Mouse (Mus musculus) hindbrain, embryonic 14.5 days (tissue): ENCODE results near the gene Spc24. TPM values are rescaled to one million over a fixed set of nuclear protein-coding genes. Genes with fewer than 3 reads are reported as not detected.

Experiments
- ATAC-seq: fragments of 200-750 bp; cut with Nextera tagmentation; 2 replicates; pipeline ENCODE4 v1.8.0; 2017; ENCODE audit warnings: moderate number of reproducible peaks, mild to moderate bottlenecking, moderate TSS enrichment, moderate library complexity; ENCODE audit not compliant: low FRiP score
- DNase-seq: peaks from one replicate; pipeline ENCODE4 v3.0.0-alpha.2; 2015; ENCODE audit warnings: low spot score
- H3K27ac ChIP-seq: fragments of 300-500 bp; sonication (generic); 2 replicates; pipeline ENCODE4 v1.5.1; 2014; ENCODE audit warnings: mild to moderate bottlenecking, moderate library complexity
- H3K27me3 ChIP-seq: fragments of 300-500 bp; sonication (generic); 2 replicates; pipeline ENCODE4 v1.6.1; 2014; ENCODE audit warnings: mild to moderate bottlenecking, low read length, mixed read lengths; ENCODE audit not compliant: control insufficient read depth, insufficient read depth
- H3K36me3 ChIP-seq: fragments of 300-500 bp; sonication (generic); replicated peaks from 2 replicates; pipeline ENCODE4 v1.6.1; 2014; ENCODE audit not compliant: control insufficient read depth, insufficient read depth
- H3K4me1 ChIP-seq: fragments of 300-500 bp; sonication (generic); replicated peaks from 2 replicates; pipeline ENCODE4 v1.6.1; 2014; ENCODE audit warnings: antibody characterized with exemption, low read length, mixed read lengths; ENCODE audit not compliant: control insufficient read depth, insufficient read depth
- H3K4me2 ChIP-seq: fragments of 300-500 bp; sonication (generic); replicated peaks from 2 replicates; pipeline ENCODE4 v1.6.1; 2014; ENCODE audit warnings: mild to moderate bottlenecking, moderate library complexity
- H3K4me3 ChIP-seq: fragments of 300-500 bp; sonication (generic); replicated peaks from 2 replicates; pipeline ENCODE4 v1.5.1; 2014; ENCODE audit warnings: mild to moderate bottlenecking, low read length
- H3K9ac ChIP-seq: fragments of 300-500 bp; sonication (generic); 2 replicates; pipeline ENCODE4 v1.6.1; 2014
- H3K9me3 ChIP-seq: fragments of 300-500 bp; sonication (generic); 2 replicates; pipeline ENCODE4 v1.6.1; 2016; ENCODE audit warnings: low read length; ENCODE audit not compliant: control insufficient read depth
- WGBS: fragments of 180-500 bp; shearing (Covaris S2); extraction: QIAGEN DNeasy Blood & Tissue Kit; methylation state at CpG from one replicate; pipeline ENCODE4 v1.1.7; 2014; 5-methylcytosine and 5-hydroxymethylcytosine counted together
- polyA plus RNA-seq: library from polyadenylated mRNA; unstranded; fragments of >200 nt; fragmentation: Nextera tagmentation; extraction: Ambion mirVana; gene quantifications from 2 replicates; pipeline ENCODE4 v1.2.1, GENCODE M21; 2014

The Spc24 gene
- polyA plus RNA-seq, 1 experiment from 2014 or later = 18.7 TPM

- ATAC-seq = 0 out of 2 replicates have a peak, but pooled peaks have one; percentile 27
- no peak for DNase-seq
- no peak overlapping the region for H3K9ac ChIP-seq
- H3K27me3 ChIP-seq = no peaks in the 10 kb centered on the region
- no peak overlapping the region for H3K4me3 ChIP-seq
- no peaks in the 10 kb centered on the region for H3K4me1 ChIP-seq
- no peak overlapping the region for H3K27ac ChIP-seq
- 78% methylated on average over 7 of the region's 7 CpGs for WGBS
- H3K36me3 ChIP-seq = peaks cover 92% of the 10 kb centered on the region
- H3K9me3 ChIP-seq = no peaks in the 10 kb centered on the region
- H3K4me2 ChIP-seq = no peak overlapping the region
Observed at GRCm38 (mm10) chr9:21738776-21739175, 21.3 kb downstream of the Spc24 start.

- no peak overlapping the region for H3K27ac ChIP-seq
- no peak overlapping the region for H3K4me3 ChIP-seq
- H3K9ac ChIP-seq = no peak overlapping the region
- DNase-seq (no peak), ATAC-seq (no peak)
- no peaks in the 10 kb centered on the region for H3K4me1 ChIP-seq
- peaks cover 96% of the 10 kb centered on the region for H3K36me3 ChIP-seq
- no peak overlapping the region for H3K4me2 ChIP-seq
- H3K9me3 ChIP-seq = no peaks in the 10 kb centered on the region
- WGBS = 97% methylated on average over 10 of the region's 10 CpGs
- H3K27me3 ChIP-seq = no peaks in the 10 kb centered on the region
Observed at GRCm38 (mm10) chr9:21737188-21737587, 22.9 kb downstream of the Spc24 start.

DNA sequence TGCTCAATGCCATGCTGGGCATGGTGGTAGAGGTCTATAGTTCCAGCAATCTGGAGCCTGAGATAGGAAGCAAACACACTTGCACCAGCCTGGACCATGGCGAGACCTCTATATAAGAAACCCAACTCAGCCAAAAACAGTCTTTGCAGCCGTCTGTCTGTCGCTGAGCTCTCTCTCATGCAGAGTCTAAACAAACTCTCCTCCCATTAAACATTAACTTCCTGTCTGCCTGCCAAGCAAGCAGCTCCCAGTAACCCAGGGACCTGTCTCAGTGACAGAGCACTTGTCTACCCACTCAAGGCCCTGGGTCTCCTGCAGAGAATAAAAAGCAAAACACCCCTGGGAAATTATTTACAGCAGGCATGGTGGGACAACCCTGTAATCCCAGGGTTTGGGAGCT lies 23.5 kb downstream of the Spc24 start:
- DNase-seq (no peak), ATAC-seq (no peak)
- Histone ChIP-seq H3K4me2 (no peak overlapping the region), H3K27ac (no peak overlapping the region), H3K4me3 (no peak overlapping the region), H3K9me3 (no peaks in the 10 kb centered on the region), H3K9ac (no peak overlapping the region), H3K36me3 (peaks cover 96% of the 10 kb centered on the region), H3K27me3 (no peaks in the 10 kb centered on the region), H3K4me1 (no peaks in the 10 kb centered on the region)
- 68% methylated on average over 3 of the region's 3 CpGs for WGBS

DNA sequence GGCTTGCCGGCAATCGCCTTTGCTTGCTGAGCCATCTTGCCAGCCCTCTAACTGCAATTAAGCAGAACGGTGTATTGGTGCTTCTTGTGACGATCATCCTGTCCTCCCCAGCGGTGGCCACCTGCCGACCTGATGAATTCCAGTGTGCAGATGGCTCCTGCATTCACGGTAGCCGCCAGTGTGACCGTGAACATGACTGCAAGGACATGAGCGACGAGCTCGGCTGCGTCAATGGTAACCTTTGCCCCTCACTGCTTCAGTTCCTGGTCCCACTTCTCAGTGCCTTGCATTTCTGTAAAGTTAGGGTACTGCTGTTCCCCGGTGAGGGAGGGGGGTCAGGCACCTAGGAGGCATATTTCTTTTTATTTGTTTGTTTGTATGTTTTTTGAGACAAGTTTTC lies 25.0 kb downstream of the Spc24 start:
- H3K27me3 ChIP-seq = no peaks in the 10 kb centered on the region
- no peak overlapping the region for H3K4me3 ChIP-seq
- H3K9me3 ChIP-seq = no peaks in the 10 kb centered on the region
- 86% methylated on average over 14 of the region's 14 CpGs for WGBS
- peaks cover 90% of the 10 kb centered on the region for H3K36me3 ChIP-seq
- H3K27ac ChIP-seq = no peak overlapping the region
- DNase-seq (no peak), ATAC-seq (no peak)
- H3K9ac ChIP-seq = no peak overlapping the region
- no peak overlapping the region for H3K4me2 ChIP-seq
- no peaks in the 10 kb centered on the region for H3K4me1 ChIP-seq

GRCm38 (mm10) chr9:21733989-21734388 lies 26.1 kb downstream of the Spc24 start:
- Histone ChIP-seq H3K9ac (no peak overlapping the region), H3K4me3 (no peak overlapping the region), H3K27ac (no peak overlapping the region), H3K36me3 (peaks cover 78% of the 10 kb centered on the region), H3K4me1 (no peaks in the 10 kb centered on the region), H3K9me3 (no peaks in the 10 kb centered on the region), H3K27me3 (no peaks in the 10 kb centered on the region), H3K4me2 (no peak overlapping the region)
- DNase-seq (no peak), ATAC-seq (no peak)
- 97% methylated on average over 7 of the region's 7 CpGs for WGBS

- H3K4me3 ChIP-seq = no peak overlapping the region
- DNase-seq (no peak), ATAC-seq (no peak)
- no peak overlapping the region for H3K9ac ChIP-seq
- no peak overlapping the region for H3K4me2 ChIP-seq
- WGBS = 82% methylated on average over 17 of the region's 17 CpGs
- no peaks in the 10 kb centered on the region for H3K9me3 ChIP-seq
- H3K4me1 ChIP-seq = no peaks in the 10 kb centered on the region
- no peaks in the 10 kb centered on the region for H3K27me3 ChIP-seq
- no peak overlapping the region for H3K27ac ChIP-seq
- H3K36me3 ChIP-seq = peaks cover 73% of the 10 kb centered on the region
Observed at GRCm38 (mm10) chr9:21733446-21733845, 26.7 kb downstream of the Spc24 start.

DNA sequence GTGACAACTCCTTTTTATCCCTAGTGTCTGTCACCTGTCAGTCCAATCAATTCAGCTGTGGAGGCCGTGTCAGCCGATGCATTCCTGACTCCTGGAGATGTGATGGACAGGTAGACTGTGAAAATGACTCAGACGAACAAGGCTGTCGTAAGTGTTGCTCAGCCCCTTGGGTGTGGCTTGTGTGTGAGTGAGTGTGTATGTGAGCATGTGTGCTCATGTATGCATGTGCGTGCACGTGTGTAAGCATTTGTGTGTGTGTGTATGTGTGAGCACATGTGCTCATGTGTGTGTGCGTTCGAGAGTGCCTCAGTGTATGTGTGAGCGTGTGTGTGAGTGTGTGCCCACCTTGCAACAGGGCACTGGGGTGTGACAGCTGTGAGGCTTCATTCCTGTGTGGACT lies 27.8 kb downstream of the Spc24 start:
- H3K27me3 ChIP-seq = no peaks in the 10 kb centered on the region
- H3K4me1 ChIP-seq = no peaks in the 10 kb centered on the region
- H3K4me2 ChIP-seq = no peak overlapping the region
- no peak for DNase-seq
- H3K9me3 ChIP-seq = no peaks in the 10 kb centered on the region
- 94% methylated on average over 9 of the region's 9 CpGs for WGBS
- no peak overlapping the region for H3K9ac ChIP-seq
- peaks cover 61% of the 10 kb centered on the region for H3K36me3 ChIP-seq
- no peak for ATAC-seq
- H3K27ac ChIP-seq = no peak overlapping the region
- no peak overlapping the region for H3K4me3 ChIP-seq

DNA sequence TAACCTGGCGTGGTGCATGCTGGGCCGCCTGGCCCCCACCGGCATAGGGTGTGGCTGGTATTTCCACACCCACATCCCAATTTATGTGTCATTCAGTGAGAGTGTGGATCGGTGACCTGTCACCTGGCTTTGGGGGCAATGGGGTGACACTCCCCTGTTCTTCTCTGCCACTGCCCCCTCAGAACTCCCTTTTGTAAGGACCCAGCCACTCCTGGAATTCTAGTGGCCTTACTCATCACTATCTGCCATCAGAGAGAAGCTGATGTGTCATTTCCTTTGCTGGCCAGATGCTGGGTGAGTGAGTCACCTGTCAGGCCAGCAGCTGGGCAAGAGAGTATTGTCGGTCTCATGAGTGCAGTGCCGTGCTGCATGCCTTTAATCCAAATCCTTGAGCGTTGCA lies 30.8 kb downstream of the Spc24 start:
- H3K36me3 ChIP-seq = peaks cover 34% of the 10 kb centered on the region
- DNase-seq (no peak), ATAC-seq (no peak)
- H3K27ac ChIP-seq = no peak overlapping the region
- no peaks in the 10 kb centered on the region for H3K9me3 ChIP-seq
- no peak overlapping the region for H3K4me2 ChIP-seq
- H3K27me3 ChIP-seq = no peaks in the 10 kb centered on the region
- H3K4me1 ChIP-seq = peaks cover 19% of the 10 kb centered on the region
- WGBS = 90% methylated on average over 7 of the region's 7 CpGs
- H3K9ac ChIP-seq = no peak overlapping the region
- no peak overlapping the region for H3K4me3 ChIP-seq

- WGBS = 92% methylated on average over 10 of the region's 10 CpGs
- DNase-seq = no peak
- Histone ChIP-seq H3K4me3 (no peak overlapping the region), H3K27ac (no peak overlapping the region), H3K9me3 (no peaks in the 10 kb centered on the region), H3K4me1 (peaks cover 19% of the 10 kb centered on the region), H3K4me2 (no peak overlapping the region), H3K36me3 (peaks cover 25% of the 10 kb centered on the region), H3K9ac (no peak overlapping the region), H3K27me3 (no peaks in the 10 kb centered on the region)
- ATAC-seq = no peak
Observed at GRCm38 (mm10) chr9:21728261-21728832, 31.8 kb downstream of the Spc24 start.
